Mouse (Mus musculus) large intestine, adult 2 months (tissue): Measurements from ENCODE around the gene Hint1. TPM values are rescaled to one million over a fixed set of nuclear protein-coding genes. Genes with fewer than 3 reads are reported as not detected.
"Not testable (repeated sequence)": the region's sequence is repeated elsewhere in the genome, so short reads cannot be mapped to it uniquely, and the experiment has no call there.

Experiments used
- DNase-seq: peaks from one replicate; pipeline ENCODE4 v3.0.0-alpha.2; 2012; ENCODE audit warnings: low read depth, low spot score
- WGBS: fragments of 180-500 bp; shearing (Covaris S2); methylation state at CpG from one replicate; pipeline ENCODE4 v1.1.7; 2018; 5-methylcytosine and 5-hydroxymethylcytosine counted together
- polyA plus RNA-seq: library from polyadenylated mRNA; depleted of rRNA; stranded (reverse); fragments of >200 nt; gene quantifications from 2 replicates; pipeline ENCODE4 v1.2.3, GENCODE M21; 2012; rRNA removed

Gene Hint1
- 577 and 667 TPM in 2 replicates for polyA plus RNA-seq

- under 1% methylated on average over 107 of the region's 107 CpGs for WGBS
- DNase-seq, result no peak
Observed at GRCm38 (mm10) chr11:54866119-54867048, at the start of gene Hint1. Gene Hint1, plus strand, starts transcription at chr11:54866383.

GRCm38 (mm10) chr11:54817449-54817848 is 48.7 kb upstream of the Hint1 start:
- DNase-seq, result no peak
- 54% methylated on average over 4 of the region's 4 CpGs for WGBS

- DNase-seq, result no peak
- 73% methylated on average over 7 of the region's 7 CpGs for WGBS
Observed at GRCm38 (mm10) chr11:54819489-54819888, 46.7 kb upstream of the Hint1 start.

GRCm38 (mm10) chr11:54823467-54823866 is 42.7 kb upstream of the Hint1 start:
- WGBS, result 68% methylated on average over 4 of the region's 4 CpGs
- DNase-seq, result no peak

- no peak for DNase-seq
- 89% methylated on average over 4 of the region's 4 CpGs for WGBS
Observed at GRCm38 (mm10) chr11:54825774-54826173, 40.4 kb upstream of the Hint1 start.

- WGBS, result 84% methylated on average over 8 of the region's 8 CpGs
- DNase-seq, result no peak
Observed at GRCm38 (mm10) chr11:54826819-54827218, 39.4 kb upstream of the Hint1 start.

GRCm38 (mm10) chr11:54833833-54834232 is 32.4 kb upstream of the Hint1 start:
- WGBS, result 82% methylated on average over 4 of the region's 4 CpGs
- no peak for DNase-seq

- no peak for DNase-seq
- WGBS, result 66% methylated on average over 2 of the region's 2 CpGs
Observed at GRCm38 (mm10) chr11:54834596-54834995, 31.6 kb upstream of the Hint1 start.

GRCm38 (mm10) chr11:54836106-54836505 is 30.1 kb upstream of the Hint1 start:
- 84% methylated on average over 9 of the region's 9 CpGs for WGBS

GRCm38 (mm10) chr11:54839696-54840095 is 26.5 kb upstream of the Hint1 start:
- WGBS, result 91% methylated on average over 4 of the region's 4 CpGs

More at GRCm38 (mm10) chr11:54836106-54836505, 30.1 kb upstream of the Hint1 start:
- no peak for DNase-seq

GRCm38 (mm10) chr11:54840891-54841290 is 25.3 kb upstream of the Hint1 start:
- no peak for DNase-seq
- 92% methylated on average over 11 of the region's 11 CpGs for WGBS

More at GRCm38 (mm10) chr11:54839696-54840095, 26.5 kb upstream of the Hint1 start:
- DNase-seq, result no peak

GRCm38 (mm10) chr11:54844424-54844823 is 21.8 kb upstream of the Hint1 start:
- DNase-seq, result no peak
- WGBS, result 58% methylated on average over 9 of the region's 9 CpGs

- 75% methylated on average over 5 of the region's 5 CpGs for WGBS
- no peak for DNase-seq
Observed at GRCm38 (mm10) chr11:54844959-54845358, 21.2 kb upstream of the Hint1 start.

GRCm38 (mm10) chr11:54845470-54846442 is 20.4 kb upstream of the Hint1 start:
- DNase-seq, result no peak
- 54% methylated on average over 8 of the region's 8 CpGs for WGBS

- DNase-seq, result no peak
- WGBS, result 84% methylated on average over 10 of the region's 10 CpGs
Observed at GRCm38 (mm10) chr11:54849961-54850758, 16.0 kb upstream of the Hint1 start.

- no peak for DNase-seq
- WGBS, result 93% methylated on average over 12 of the region's 12 CpGs
Observed at GRCm38 (mm10) chr11:54851656-54852055, 14.5 kb upstream of the Hint1 start.

GRCm38 (mm10) chr11:54858880-54859279 is 7.3 kb upstream of the Hint1 start:
- 96% methylated on average over 11 of the region's 12 CpGs for WGBS
- not testable (repeated sequence) for DNase-seq

GRCm38 (mm10) chr11:54859322-54860165 is 6.6 kb upstream of the Hint1 start:
- 13% methylated on average over 11 of the region's 11 CpGs for WGBS
- no peak for DNase-seq
